Mouse (Mus musculus) T-cell, adult 66 days (primary cell): ENCODE measurements around the gene Cd80. TPM values are rescaled to one million over a fixed set of nuclear protein-coding genes. Genes with fewer than 3 reads are reported as not detected.

Experiments
- total RNA-seq, 2 experiments: library from RNA; stranded (reverse); gene quantifications; 3 replicates in 1 of 2; 4 replicates in 1 of 2; pipeline ENCODE4 v1.2.4; 2023

The Cd80 gene
- 1 to 10 TPM; 1.4 TPM for total RNA-seq

DNA sequence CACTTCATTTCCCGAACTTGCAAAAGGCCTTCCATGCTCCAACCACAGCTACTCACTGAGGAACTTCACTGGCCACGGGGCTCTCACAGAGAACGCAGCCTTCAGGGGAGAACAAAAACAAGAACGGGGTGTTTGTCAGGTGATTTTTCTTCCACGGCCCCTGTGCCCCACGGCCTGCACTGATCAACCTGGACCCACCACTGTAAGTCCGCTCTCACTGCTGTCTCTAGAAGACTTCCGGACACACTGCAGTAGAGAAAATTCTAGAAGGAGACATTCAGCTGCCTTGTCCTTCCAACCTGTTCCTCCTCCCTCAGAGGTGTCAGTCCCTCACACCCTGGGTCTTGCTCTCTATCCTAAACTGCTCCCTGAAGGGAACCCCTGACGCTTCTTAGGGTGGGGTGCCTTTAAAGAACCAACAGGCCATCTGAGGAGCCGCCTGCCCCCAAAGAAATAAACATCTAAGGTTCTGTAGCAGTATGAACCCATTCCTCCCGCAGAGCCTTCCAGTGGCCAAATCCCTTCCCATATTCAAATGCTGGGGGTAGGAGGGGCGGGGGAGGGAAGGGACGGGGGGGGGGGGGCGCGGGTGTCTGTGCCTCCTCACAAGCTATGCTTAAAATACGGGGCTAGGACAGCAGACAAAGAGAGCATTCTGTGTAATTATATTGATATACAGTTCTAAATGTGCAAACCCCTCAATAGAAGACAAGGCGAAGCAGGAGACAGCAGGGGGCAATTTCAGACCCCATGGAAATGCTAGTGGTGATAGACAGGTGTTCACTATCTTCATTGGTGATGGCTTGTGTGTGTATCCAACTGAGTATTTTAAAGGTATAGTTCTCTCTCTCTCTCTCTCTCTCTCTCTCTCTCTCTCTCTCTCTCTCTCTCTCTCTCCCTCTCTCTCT lies at the start of gene Cd80:
Gene Cd80, plus strand, starts transcription at position 51 of the 908 bp plus-strand sequence.

DNA sequence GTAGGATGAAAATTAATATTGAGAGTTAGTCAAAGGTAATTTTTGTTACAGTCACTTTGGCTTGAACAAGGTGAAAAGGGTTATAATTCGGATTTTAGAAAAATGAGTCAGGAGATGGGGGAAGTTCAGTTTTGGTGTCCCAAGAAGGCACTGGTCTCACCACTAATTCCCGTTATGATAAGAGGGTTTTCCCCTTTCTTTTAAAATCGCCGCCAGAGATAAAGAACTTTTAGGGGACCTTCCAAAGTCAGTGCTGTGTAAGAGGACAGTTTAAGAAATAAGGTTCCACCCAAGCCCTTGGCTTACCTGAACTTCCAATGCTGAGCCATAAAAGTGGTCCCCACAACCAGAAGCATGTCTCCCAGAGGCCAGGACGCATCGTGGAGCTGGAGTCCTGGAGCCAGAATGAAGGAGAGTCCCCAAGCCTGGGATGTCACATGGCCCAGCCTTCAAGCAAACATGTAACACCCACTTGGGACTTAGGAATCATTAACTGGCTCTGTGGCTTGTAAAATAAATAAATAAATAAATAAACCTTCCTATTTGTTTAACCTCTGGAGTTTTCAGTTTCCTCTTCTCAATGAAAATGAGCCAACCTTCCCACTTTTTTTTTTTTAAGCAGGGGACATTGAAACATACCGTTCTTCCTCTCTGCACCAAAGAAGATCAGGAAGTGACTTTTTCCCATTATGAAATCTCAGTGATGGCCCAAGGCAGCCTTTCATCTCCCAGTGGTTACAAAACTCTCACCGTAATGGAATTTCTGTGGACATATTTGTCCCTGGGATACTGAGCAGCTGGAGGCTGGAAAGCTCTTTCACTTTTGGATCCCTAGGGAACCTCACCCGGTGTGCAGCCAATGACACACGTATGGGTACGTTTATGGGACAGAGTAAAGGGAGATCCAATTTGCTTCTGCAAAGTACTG lies 22.6 kb upstream of the Cd80 start, which contains the start of gene Pla1a:
Gene Pla1a, minus strand, starts transcription at position 648 of the 928 bp plus-strand sequence.

DNA sequence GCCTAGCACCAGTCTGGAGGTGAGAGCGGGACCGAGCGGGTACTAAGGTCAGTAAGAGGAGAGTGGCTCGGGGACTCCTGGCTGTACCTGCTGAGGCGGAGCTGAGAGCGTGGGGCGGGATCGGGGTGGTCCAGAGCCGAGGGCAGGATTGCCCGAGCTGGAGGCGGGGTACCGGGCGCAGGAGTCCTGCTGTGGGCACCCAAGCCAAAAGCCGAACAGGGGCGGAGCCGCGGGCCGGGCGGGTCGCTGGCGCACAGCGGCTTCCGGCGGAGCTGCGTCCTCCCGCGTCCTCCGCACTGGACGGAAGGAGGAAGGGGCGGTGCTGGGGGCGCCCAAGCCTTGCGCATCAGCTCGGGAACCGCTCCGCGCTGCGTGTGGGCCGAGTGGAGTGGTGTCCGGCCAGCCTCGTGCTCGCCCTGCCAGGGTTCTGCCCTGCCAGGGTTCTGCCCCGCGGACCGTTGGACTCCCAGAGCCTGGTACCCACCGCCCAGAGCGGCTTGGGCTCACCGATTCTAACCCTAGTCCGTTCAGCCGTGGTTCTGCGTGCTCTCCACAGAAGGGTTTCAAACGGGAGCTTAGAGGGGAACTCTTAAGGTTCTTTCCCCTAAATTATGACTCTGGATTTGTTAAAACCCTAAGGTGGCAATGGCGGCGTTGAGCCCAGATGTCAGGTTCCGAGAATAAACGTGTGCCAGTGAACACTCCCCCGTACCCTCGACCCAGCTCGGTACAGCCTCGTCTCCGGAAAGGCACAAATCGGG lies 2.7 kb upstream of the Cd80 start, which contains the start of gene Adprh:
Gene Adprh, minus strand, starts transcription at position 262 of the 761 bp plus-strand sequence.

DNA sequence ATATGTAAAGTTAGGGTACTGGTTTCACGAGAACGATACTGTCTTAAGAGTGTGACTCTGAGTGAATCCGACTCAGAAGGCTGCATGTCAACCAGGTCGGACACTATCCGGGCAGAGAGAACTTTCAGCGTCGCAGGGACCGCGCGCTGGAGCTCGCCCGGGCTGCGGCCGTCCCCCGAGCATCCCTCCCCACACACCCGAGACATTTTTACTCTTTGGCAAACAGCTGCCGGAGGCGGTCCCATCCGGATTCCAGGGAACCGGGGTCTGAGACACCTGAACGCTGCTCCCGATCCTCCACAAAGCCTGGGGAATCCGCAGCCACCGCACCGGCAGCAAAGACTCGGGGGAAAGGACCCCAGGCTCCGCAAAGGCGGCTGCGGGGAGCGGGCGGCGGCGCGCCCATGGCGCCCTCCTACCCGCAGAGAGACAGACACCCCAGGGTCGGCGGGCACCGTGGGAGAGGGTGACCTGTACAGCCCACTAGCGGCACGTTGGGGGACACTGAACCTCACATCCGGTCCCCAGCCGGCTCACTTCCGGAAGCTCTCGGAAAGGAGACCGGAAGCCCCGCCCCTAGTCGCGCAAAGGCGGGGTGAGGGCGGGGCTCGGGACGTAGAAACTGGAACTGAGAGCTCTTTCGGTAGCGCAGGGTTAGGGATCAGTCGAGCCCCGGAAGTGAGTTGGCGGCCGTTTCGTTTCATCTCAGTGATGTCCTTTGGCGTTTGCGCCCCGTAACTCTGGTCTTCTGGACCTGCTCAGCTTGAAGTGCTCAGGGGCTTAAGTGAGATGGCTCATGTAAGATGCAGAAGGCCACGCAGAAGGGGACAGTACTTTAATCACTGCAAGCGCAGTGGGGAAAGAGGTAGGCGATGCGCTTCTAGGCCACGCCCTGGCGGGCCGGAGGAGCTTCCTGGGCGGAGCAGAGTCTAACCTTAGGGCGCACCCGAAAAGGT lies 67.0 kb downstream of the Cd80 start, which contains the start of gene Timmdc1:
Gene Timmdc1, minus strand, starts transcription at position 535 of the 956 bp plus-strand sequence.

Other genes starting within 250 kb of the Cd80 start
- not detected for gene Nr1i2, start 160.7 kb upstream of the Cd80 start, total RNA-seq
- gene Maats1, start 113.4 kb upstream of the Cd80 start, total RNA-seq: not detected
- gene Cox17, start 108.6 kb upstream of the Cd80 start, total RNA-seq: 10 to 100 TPM; 64.9 to 83.4 TPM
- gene Gm21987, start 108.5 kb upstream of the Cd80 start, total RNA-seq: not detected
- under 1 TPM; 0.56 to 0.64 TPM for gene Popdc2, start 93.4 kb upstream of the Cd80 start, total RNA-seq
- gene Pla1a, start 22.4 kb upstream of the Cd80 start, total RNA-seq: not detected
- gene Adprh, start 2.9 kb upstream of the Cd80 start, total RNA-seq: 10 to 100 TPM; 23.1 to 24.4 TPM
- gene Timmdc1, start 67.1 kb downstream of the Cd80 start, total RNA-seq: 10 to 100 TPM; 19.0 to 24.8 TPM
- gene Poglut1, start 94.7 kb downstream of the Cd80 start, total RNA-seq: 10 to 100 TPM; 25.9 to 28.9 TPM
- 10 to 100 TPM; 41.2 to 45.7 TPM for gene Tmem39a, start 103.1 kb downstream of the Cd80 start, total RNA-seq